Mouse (Mus musculus): ENCODE measurements around the gene Soga3.

DNA sequence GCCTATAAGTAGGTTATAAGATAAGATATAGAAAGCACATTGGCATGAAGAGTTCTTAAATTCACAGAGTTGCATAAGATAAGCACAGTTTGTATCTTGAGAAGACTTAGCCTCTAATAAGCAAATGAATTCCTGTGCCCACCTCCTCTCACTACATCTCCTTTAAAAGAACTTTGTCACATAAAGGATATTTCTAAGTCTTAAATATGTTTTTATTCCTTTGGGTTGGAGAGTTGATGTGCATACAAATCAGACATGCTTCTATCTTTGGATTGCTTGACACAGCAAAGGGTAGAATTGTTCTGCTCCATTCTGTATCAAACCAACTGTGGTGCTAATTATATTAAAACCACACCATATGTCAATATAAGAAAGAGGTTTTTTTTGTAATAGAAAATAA is 50.1 kb downstream of the Soga3 start:
- TF ChIP-seq CTCF (IDR thresholded peaks at IDR 0.05; ENCODE audit: insufficient read depth, low read depth, low read length) (no peak), POLR2A (IDR thresholded peaks at IDR 0.05; ENCODE audit: insufficient read depth, low read depth, low read length) (no peak)
